Mouse (Mus musculus): ENCODE data around the gene Ilf3. TPM values are rescaled to one million over a fixed set of nuclear protein-coding genes. Genes with fewer than 3 reads are reported as not detected.
A peak's percentile ranks its signal among the peaks of the same experiment; 100 is the strongest.

The Ilf3 gene
- polyA plus RNA-seq, 1 experiment, result 40.1 TPM

DNA sequence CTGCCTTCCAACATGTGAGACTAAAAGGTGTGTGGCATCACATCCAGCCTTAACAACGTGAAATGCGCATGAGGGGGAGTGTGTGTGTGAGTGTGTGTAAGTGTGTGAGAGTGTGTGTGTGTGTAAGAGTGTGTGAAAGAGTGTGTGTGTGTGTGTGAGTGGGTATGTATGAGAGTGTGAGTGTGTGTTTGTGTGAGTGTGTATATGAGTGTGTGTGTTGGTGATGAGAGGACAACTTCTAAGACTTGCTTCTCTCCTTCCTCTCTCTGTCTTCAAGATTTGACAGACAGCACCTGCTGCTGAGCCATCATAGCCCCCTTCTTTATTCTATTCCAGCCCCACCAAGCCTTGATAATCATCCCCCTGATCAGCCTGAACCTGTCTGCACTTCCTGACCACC lies 72.2 kb downstream of the Ilf3 start:
- H3K4me3 ChIP-seq (replicated peaks; ENCODE audit: control insufficient read depth, low read depth, low read length), result no peak overlapping the region
- TF ChIP-seq POLR2A (IDR thresholded peaks at IDR 0.05; ENCODE audit: borderline replicate concordance, control insufficient read depth, low read depth, low read length) (no peak), CTCF (IDR thresholded peaks at IDR 0.05; ENCODE audit: control insufficient read depth, insufficient read depth, low read length) (no peak)
- H3K27ac ChIP-seq (ENCODE audit: control insufficient read depth, insufficient read depth, low read depth, low read length, poor library complexity), result no peak overlapping the region
- 81% methylated on average over 2 of the region's 2 CpGs for WGBS
- H3K4me1 ChIP-seq (ENCODE audit: control insufficient read depth, insufficient read depth, low read length), result peaks cover 15% of the 10 kb centered on the region

DNA sequence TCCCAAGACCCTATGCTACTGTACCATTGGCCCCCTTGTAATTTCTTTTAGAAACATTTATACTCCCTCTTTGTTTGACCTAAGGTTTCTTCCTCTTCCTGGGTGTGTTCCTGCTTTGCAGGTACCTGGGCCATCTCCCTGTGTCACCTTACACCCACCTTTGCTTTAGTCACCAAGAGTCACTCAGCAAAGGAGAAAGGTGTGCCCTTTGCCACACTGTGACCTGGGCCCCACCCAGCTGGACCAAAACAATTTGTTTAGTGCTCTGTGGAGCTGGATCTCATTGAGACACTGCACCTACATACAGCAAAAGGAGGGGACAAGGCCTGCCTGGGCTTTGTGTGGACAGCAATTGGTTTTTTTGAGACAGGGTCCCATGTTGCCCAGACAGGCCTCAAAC lies 72.7 kb downstream of the Ilf3 start:
- TF ChIP-seq POLR2A (IDR thresholded peaks at IDR 0.05; ENCODE audit: borderline replicate concordance, control insufficient read depth, low read depth, low read length) (no peak), CTCF (IDR thresholded peaks at IDR 0.05; ENCODE audit: control insufficient read depth, insufficient read depth, low read length) (no peak)
- peaks cover 13% of the 10 kb centered on the region for H3K4me1 ChIP-seq (ENCODE audit: control insufficient read depth, insufficient read depth, low read length)
- no peak overlapping the region for H3K4me3 ChIP-seq (replicated peaks; ENCODE audit: control insufficient read depth, low read depth, low read length)
- H3K27ac ChIP-seq (ENCODE audit: control insufficient read depth, insufficient read depth, low read depth, low read length, poor library complexity), result no peak overlapping the region

DNA sequence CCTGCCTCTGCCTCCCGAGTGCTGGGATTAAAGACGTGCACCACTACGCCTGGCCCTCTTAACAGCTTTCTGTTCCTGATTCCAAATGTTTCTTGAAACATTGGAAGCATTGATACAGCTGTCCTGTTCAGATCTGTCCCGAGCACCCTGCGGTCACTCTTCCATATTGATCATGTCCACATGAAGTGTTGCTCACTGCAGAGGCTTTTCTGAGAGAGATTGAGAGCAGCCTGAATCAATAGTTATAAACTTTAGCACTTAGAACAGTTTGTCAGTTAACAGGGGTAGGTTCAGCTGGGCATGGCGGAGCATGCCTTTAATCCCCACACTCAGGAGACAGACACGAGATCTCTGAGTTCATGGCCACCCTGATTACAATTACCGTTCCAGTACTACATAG lies 76.2 kb downstream of the Ilf3 start:
- peaks cover 10% of the 10 kb centered on the region for H3K4me1 ChIP-seq (ENCODE audit: control insufficient read depth, insufficient read depth, low read length)

DNA sequence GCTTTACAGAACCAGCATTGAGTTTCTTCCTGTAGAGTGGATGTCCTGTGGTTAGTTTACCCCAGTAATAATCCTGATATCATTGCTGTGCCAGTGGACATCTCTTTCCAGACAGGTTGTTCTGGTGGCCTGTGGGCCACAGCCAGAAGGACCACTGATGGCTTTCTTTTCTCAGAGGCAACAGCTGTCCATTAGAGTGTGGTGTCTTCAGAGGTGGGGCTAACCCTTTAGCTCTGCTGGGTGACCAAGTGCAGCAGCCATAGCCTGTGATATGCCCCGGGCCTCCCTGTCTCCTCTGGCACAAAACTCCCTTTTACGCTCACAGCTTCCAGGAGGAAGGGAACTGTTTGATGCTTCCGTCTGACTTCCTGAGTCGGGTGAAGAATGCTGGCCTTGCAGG lies 76.9 kb downstream of the Ilf3 start:
- H3K4me1 ChIP-seq (ENCODE audit: control insufficient read depth, insufficient read depth, low read length), result peaks cover 7% of the 10 kb centered on the region
- TF ChIP-seq POLR2A (IDR thresholded peaks at IDR 0.05; ENCODE audit: borderline replicate concordance, control insufficient read depth, low read depth, low read length), result no peak
- no peak for TF ChIP-seq CTCF (IDR thresholded peaks at IDR 0.05; ENCODE audit: control insufficient read depth, insufficient read depth, low read length)
- no peak overlapping the region for H3K4me3 ChIP-seq (replicated peaks; ENCODE audit: control insufficient read depth, low read depth, low read length)
- no peak overlapping the region for H3K27ac ChIP-seq (ENCODE audit: control insufficient read depth, insufficient read depth, low read depth, low read length, poor library complexity)
- WGBS, result 58% methylated on average over 4 of the region's 4 CpGs

More for the DNA sequence above, 76.2 kb downstream of the Ilf3 start:
- WGBS, result 91% methylated on average over 8 of the region's 8 CpGs
- TF ChIP-seq CTCF (IDR thresholded peaks at IDR 0.05; ENCODE audit: control insufficient read depth, insufficient read depth, low read length), result no peak
- no peak for TF ChIP-seq POLR2A (IDR thresholded peaks at IDR 0.05; ENCODE audit: borderline replicate concordance, control insufficient read depth, low read depth, low read length)
- Histone ChIP-seq H3K27ac (ENCODE audit: control insufficient read depth, insufficient read depth, low read depth, low read length, poor library complexity) (no peak overlapping the region), H3K4me3 (replicated peaks; ENCODE audit: control insufficient read depth, low read depth, low read length) (no peak overlapping the region)

DNA sequence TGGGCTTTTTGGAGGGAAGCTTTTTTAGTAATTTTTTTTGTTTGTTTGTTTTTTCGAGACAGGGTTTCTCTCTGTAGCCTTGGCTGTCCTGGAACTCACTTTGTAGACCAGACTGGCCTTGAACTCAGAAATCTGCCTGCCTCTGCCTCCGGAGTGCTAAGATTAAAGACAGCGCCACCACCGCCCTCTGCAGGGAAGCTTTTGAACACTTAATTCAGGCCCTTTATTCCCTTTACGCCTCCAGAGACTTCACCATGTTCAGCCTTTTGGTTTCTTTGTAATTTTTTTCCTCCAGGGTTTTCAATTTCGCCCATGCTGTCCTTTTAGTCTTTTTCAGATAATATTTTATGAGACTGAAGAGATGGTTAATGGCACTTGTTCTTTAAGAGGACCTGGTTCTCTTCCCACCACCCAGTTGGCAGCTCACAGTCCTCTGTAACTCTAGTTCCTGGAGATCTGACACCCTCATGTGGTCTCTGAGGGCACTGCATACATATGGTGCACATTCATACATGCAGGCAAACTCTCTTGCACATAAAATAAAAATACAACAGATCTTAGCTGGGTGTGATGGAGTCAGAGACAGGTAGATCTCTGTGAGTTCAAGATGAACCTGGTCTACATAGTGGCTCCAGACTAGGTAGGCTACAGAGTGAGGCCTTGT lies 77.5 kb downstream of the Ilf3 start:
- TF ChIP-seq CTCF (IDR thresholded peaks at IDR 0.05; ENCODE audit: control insufficient read depth, insufficient read depth, low read length) (no peak), POLR2A (IDR thresholded peaks at IDR 0.05; ENCODE audit: borderline replicate concordance, control insufficient read depth, low read depth, low read length) (no peak)
- Histone ChIP-seq H3K4me3 (replicated peaks; ENCODE audit: control insufficient read depth, low read depth, low read length) (no peak overlapping the region), H3K4me1 (ENCODE audit: control insufficient read depth, insufficient read depth, low read length) (peaks cover 8% of the 10 kb centered on the region), H3K27ac (ENCODE audit: control insufficient read depth, insufficient read depth, low read depth, low read length, poor library complexity) (no peak overlapping the region)
- WGBS, result 93% methylated on average over 6 of the region's 6 CpGs

DNA sequence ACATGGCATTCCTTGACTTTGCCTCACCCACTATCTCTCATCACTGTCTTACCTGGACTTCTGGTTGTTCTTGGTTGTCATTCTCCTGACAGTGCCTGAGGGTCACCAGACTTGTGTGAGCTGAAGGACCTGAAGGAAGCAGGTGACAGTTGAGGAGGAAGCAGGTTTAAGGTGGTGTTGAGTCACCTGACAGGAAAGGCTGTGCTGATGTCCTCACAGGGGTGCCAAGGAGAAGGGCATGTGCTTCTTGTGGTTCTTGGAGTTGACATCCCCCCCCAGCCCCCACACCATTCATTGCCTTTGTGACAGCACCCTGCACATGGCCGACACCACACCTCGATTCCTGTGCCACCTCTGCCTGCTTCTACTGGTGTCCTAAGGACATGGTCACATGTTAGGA lies 80.1 kb downstream of the Ilf3 start:
- WGBS, result 37% methylated on average over 2 of the region's 2 CpGs
- H3K4me3 ChIP-seq (replicated peaks; ENCODE audit: control insufficient read depth, low read depth, low read length), result no peak overlapping the region
- peaks cover 17% of the 10 kb centered on the region for H3K4me1 ChIP-seq (ENCODE audit: control insufficient read depth, insufficient read depth, low read length)
- H3K27ac ChIP-seq (ENCODE audit: control insufficient read depth, insufficient read depth, low read depth, low read length, poor library complexity), result no peak overlapping the region
- no peak for TF ChIP-seq CTCF (IDR thresholded peaks at IDR 0.05; ENCODE audit: control insufficient read depth, insufficient read depth, low read length)
- no peak for TF ChIP-seq POLR2A (IDR thresholded peaks at IDR 0.05; ENCODE audit: borderline replicate concordance, control insufficient read depth, low read depth, low read length)

DNA sequence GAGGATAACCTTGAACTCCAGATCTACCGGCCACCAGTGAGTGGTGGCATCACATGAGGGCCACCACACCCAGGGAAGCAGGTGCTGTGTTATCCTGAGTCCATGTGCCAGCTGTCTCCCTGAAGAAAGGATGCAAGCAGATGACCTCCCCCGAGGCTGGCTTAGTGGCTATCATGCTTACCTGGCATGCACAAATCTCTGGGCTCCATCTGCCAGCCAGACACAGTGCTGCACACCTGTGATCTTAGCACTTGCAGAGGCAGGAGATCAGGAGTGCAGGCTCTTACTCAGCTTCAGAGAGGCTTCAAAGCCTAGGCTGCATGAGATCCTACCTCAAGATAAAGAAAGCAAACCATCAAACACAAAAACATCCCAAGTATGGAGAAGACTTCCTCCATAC lies 82.0 kb downstream of the Ilf3 start:
- Histone ChIP-seq H3K4me1 (ENCODE audit: control insufficient read depth, insufficient read depth, low read length) (peaks cover 20% of the 10 kb centered on the region), H3K27ac (ENCODE audit: control insufficient read depth, insufficient read depth, low read depth, low read length, poor library complexity) (peak overlapping the region; percentile 8; the same call in 1 of the 2 replicates)
- WGBS, result 71% methylated on average over 2 of the region's 2 CpGs

DNA sequence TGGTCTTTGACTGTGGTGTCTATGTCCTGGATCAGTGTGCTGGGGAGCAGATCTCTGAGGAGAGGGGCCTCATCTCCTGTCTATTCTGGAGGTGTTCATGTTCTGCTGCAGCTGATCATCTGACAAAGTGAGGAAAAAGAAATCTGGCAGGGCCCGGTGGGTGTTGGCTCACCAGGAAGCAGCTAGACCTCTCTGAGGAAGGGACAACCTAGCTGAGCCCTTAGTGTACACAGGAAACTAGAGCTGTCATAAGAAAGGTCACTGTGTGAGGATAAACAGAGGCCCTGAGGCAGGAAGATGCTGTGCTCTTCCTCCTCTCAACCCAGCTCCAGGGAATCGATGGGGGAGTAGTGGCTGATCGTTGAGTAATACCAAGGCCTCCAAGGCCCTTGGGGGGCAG lies 82.6 kb downstream of the Ilf3 start:
- Histone ChIP-seq H3K4me3 (replicated peaks; ENCODE audit: control insufficient read depth, low read depth, low read length) (no peak overlapping the region), H3K27ac (ENCODE audit: control insufficient read depth, insufficient read depth, low read depth, low read length, poor library complexity) (peak overlapping the region; percentile 8; the same call in 1 of the 2 replicates), H3K4me1 (ENCODE audit: control insufficient read depth, insufficient read depth, low read length) (peaks cover 20% of the 10 kb centered on the region)
- WGBS, result 27% methylated on average over 3 of the region's 3 CpGs
- TF ChIP-seq CTCF (IDR thresholded peaks at IDR 0.05; ENCODE audit: control insufficient read depth, insufficient read depth, low read length) (no peak), POLR2A (IDR thresholded peaks at IDR 0.05; ENCODE audit: borderline replicate concordance, control insufficient read depth, low read depth, low read length) (no peak)

More for the DNA sequence above, 82.0 kb downstream of the Ilf3 start:
- TF ChIP-seq CTCF (IDR thresholded peaks at IDR 0.05; ENCODE audit: control insufficient read depth, insufficient read depth, low read length) (no peak), POLR2A (IDR thresholded peaks at IDR 0.05; ENCODE audit: borderline replicate concordance, control insufficient read depth, low read depth, low read length) (no peak)
- H3K4me3 ChIP-seq (replicated peaks; ENCODE audit: control insufficient read depth, low read depth, low read length), result no peak overlapping the region

DNA sequence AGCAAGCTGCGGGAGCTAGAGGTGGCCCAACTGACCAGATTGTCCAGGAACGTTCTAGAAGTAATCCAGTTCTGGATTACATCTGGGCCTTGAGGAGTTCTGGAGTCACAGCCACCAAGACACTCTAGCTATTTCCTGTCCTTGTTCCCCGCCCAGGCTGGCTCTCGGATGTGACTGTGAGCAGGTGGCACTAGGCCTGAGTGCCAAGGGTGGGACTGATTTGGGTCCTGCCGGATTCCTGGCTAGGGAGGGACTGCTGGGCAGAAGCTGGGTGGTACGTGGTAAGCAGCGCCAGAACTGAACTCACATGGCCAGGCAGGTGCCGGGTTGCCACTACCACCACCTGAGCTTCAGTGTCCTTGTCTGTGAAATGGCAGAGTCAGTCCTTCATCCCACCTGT lies 83.7 kb downstream of the Ilf3 start:
- H3K27ac ChIP-seq (ENCODE audit: control insufficient read depth, insufficient read depth, low read depth, low read length, poor library complexity), result no peak overlapping the region; the same call in 1 of the 2 replicates
- TF ChIP-seq CTCF (IDR thresholded peaks at IDR 0.05; ENCODE audit: control insufficient read depth, insufficient read depth, low read length) (no peak), POLR2A (IDR thresholded peaks at IDR 0.05; ENCODE audit: borderline replicate concordance, control insufficient read depth, low read depth, low read length) (no peak)
- WGBS, result 72% methylated on average over 8 of the region's 8 CpGs
- H3K4me3 ChIP-seq (replicated peaks; ENCODE audit: control insufficient read depth, low read depth, low read length), result no peak overlapping the region
- H3K4me1 ChIP-seq (ENCODE audit: control insufficient read depth, insufficient read depth, low read length), result peaks cover 24% of the 10 kb centered on the region
